Mouse (Mus musculus): ENCODE measurements around the gene Abcc9.

- TF ChIP-seq CTCF (IDR thresholded peaks at IDR 0.05; ENCODE audit: low read depth, low read length) (no peak), POLR2AphosphoS5 (IDR thresholded peaks at IDR 0.05; ENCODE audit: insufficient replicate concordance, low read depth, low read length) (no peak)
Measured at GRCm38 (mm10) chr6:142718167-142718566, 16.1 kb upstream of the Abcc9 start.

All from G1E (cell line).